Comparison of ENCODE assay signal across 15 mouse cellular contexts in genomic region chr19:53459407-53459788, GRCm38 (mm10).
DNase-seq lines count a peak whose midpoint lies in the region; ATAC-seq and TF ChIP-seq lines count a peak whose summit lies in the region.
"Had no signal": no experiment of that assay in that cellular context is flagged by ENCODE, and none has a peak within 500 bp of the region (broad histone marks: within the 10 kb centered on the region; RNA-seq: fewer than 3 reads in every experiment).

No protein-coding gene starts in this region.

- whole genome bisulfite sequencing in forebrain, embryonic 16.5 days, result 25% methylated on average over 3 of the region's 3 CpGs
- 22% methylated on average over 3 of the region's 3 CpGs for WGBS in limb, embryonic 13.5 days

- in situ Hi-C loops in ES-E14 (cut with MboI; ENCODE audit: low sequenced_read_pairs in 2 of 2, unreplicated experiment in 2 of 2), result no loop called here

- H3K9ac ChIP-seq in ES-E14 (ENCODE audit: insufficient read depth, low read depth, low read length, poor library complexity, severe bottlenecking), result no peak overlapping the region
- peak overlapping the region; percentile 19; the same call in 1 of the 2 replicates for H3K9ac ChIP-seq in forebrain, embryonic 16.5 days (replicated peaks; ENCODE audit: low read depth, low read length)
- no peak overlapping the region for H3K9ac ChIP-seq in limb, embryonic 13.5 days
- H3K9ac ChIP-seq: embryonic facial prominence, embryonic 15.5 days; lung, embryonic 15.5 days had no signal

- H3K4me1 ChIP-seq in E14TG2a.4 (replicated peaks; ENCODE audit: low read depth, low read length) (peaks cover 45% of the 10 kb centered on the region), ES-E14 (ENCODE audit: control insufficient read depth in 2 of 2, insufficient read depth in 2 of 2, low read length in 2 of 2, poor library complexity in 1 of 2) (peaks cover 6 to 22% of the 10 kb centered on the region in 2 experiments)
- peaks cover 16% of the 10 kb centered on the region for H3K4me1 ChIP-seq in forebrain, embryonic 16.5 days (replicated peaks; ENCODE audit: control insufficient read depth, insufficient read depth, low read length)
- H3K4me1 ChIP-seq in limb, embryonic 13.5 days, result peaks cover 25% of the 10 kb centered on the region

- H3K4me2 ChIP-seq in forebrain, embryonic 16.5 days (ENCODE audit: low read length), result no peak overlapping the region
- H3K4me2 ChIP-seq in limb, embryonic 13.5 days (replicated peaks), result peak overlapping the region; percentile 3; the same call in 1 of the 2 replicates
- H3K4me2 ChIP-seq: lung, embryonic 15.5 days had no signal

- peaks cover 10% of the 10 kb centered on the region; the same call in 1 of the 2 replicates for H3K36me3 ChIP-seq in E14TG2a.4 (ENCODE audit: insufficient read depth, low read length)
- H3K36me3 ChIP-seq in ES-E14 (ENCODE audit: control insufficient read depth, insufficient read depth, low read length, poor library complexity, severe bottlenecking), result no peaks in the 10 kb centered on the region
- no peaks in the 10 kb centered on the region for H3K36me3 ChIP-seq in forebrain, embryonic 16.5 days (ENCODE audit: control insufficient read depth, insufficient read depth)
- no peaks in the 10 kb centered on the region for H3K36me3 ChIP-seq in limb, embryonic 13.5 days
- H3K36me3 ChIP-seq: embryonic facial prominence, embryonic 15.5 days; lung, embryonic 15.5 days had no signal

- H3K4me3 ChIP-seq in E14TG2a.4 (replicated peaks; ENCODE audit: low read length) (peak overlapping the region; percentile 55), ES-E14 (ENCODE audit: insufficient read depth in 1 of 2, low read depth in 1 of 2, low read length in 2 of 2, poor library complexity in 1 of 2, severe bottlenecking in 1 of 2) (0 out of 4 replicates have a peak overlapping the region, but pooled peaks of 1 of the 2 experiments have one; percentile 0)
- no peak overlapping the region for H3K4me3 ChIP-seq in forebrain, embryonic 16.5 days (replicated peaks; ENCODE audit: low read length)
- no peak overlapping the region for H3K4me3 ChIP-seq in limb, embryonic 13.5 days
- H3K4me3 ChIP-seq: embryonic facial prominence, embryonic 15.5 days; lung, embryonic 15.5 days had no signal

- H3K27ac ChIP-seq in ES-E14 (ENCODE audit: insufficient read depth, low read depth, low read length, poor library complexity, severe bottlenecking), result peak overlapping the region; percentile 10; the same call in 1 of the 2 replicates
- no peak overlapping the region; the same call in 1 of the 2 replicates for H3K27ac ChIP-seq in forebrain, embryonic 16.5 days (ENCODE audit: low read length)
- H3K27ac ChIP-seq in limb, embryonic 13.5 days, result no peak overlapping the region
- H3K27ac ChIP-seq: embryonic facial prominence, embryonic 15.5 days; lung, embryonic 15.5 days had no signal

- peak; percentile 63 for ATAC-seq in forebrain, embryonic 16.5 days
- peak; percentile 29; the same call in 1 of the 2 replicates for ATAC-seq in limb, embryonic 13.5 days (ENCODE audit: low FRiP score, low read depth)

- H3K9me3 ChIP-seq in E14TG2a.4 (ENCODE audit: low read length) (no peaks in the 10 kb centered on the region), ES-E14 (ENCODE audit: control insufficient read depth, insufficient read depth, low read depth, low read length) (no peaks in the 10 kb centered on the region)
- H3K9me3 ChIP-seq in forebrain, embryonic 16.5 days (ENCODE audit: control insufficient read depth, low read length), result no peaks in the 10 kb centered on the region
- H3K9me3 ChIP-seq in limb, embryonic 13.5 days, result no peaks in the 10 kb centered on the region
- H3K9me3 ChIP-seq: embryonic facial prominence, embryonic 15.5 days; lung, embryonic 15.5 days had no signal

- no peak for DNase-seq in ES-E14 (ENCODE audit: low read depth, low spot score)
- no peak for DNase-seq in cerebellum, adult 18-20 months
- no peak for DNase-seq in cerebellum, adult 8-10 months
- DNase-seq in Muller cell, postnatal 12 days (ENCODE audit: inconsistent ontology term), result no peak
- no peak for DNase-seq in heart, postnatal 4 days
- DNase-seq: adrenal gland, postnatal 25 days; gastrocnemius, postnatal 36 days; kidney, adult 11 months; layer of hippocampus, postnatal 36 days; right cerebral cortex, postnatal 4 days had no signal

- TF ChIP-seq CTCF in E14TG2a.4 (conservative IDR thresholded peaks at IDR 0.05; ENCODE audit: low read length), result no peak

- no peaks in the 10 kb centered on the region for H3K27me3 ChIP-seq in E14TG2a.4 (ENCODE audit: insufficient read depth, low read length)
- no peaks in the 10 kb centered on the region for H3K27me3 ChIP-seq in forebrain, embryonic 16.5 days (replicated peaks; ENCODE audit: control insufficient read depth, insufficient read depth, low read length)
- peaks cover 22% of the 10 kb centered on the region for H3K27me3 ChIP-seq in limb, embryonic 13.5 days
- H3K27me3 ChIP-seq: embryonic facial prominence, embryonic 15.5 days; lung, embryonic 15.5 days had no signal

TF ChIP-seq in ES-E14, 5 proteins besides CTCF, POLR2A, EP300 and RAD21:
- no peak for TF ChIP-seq HCFC1 (IDR thresholded peaks at IDR 0.05; ENCODE audit: borderline replicate concordance, insufficient read depth, low read length)
- TF ChIP-seq ZC3H11A (IDR thresholded peaks at IDR 0.05; ENCODE audit: borderline replicate concordance, low read depth, low read length), result no peak
- TF ChIP-seq MAFK (IDR thresholded peaks at IDR 0.05; ENCODE audit: insufficient read depth, low read depth, low read length), result no peak
- no peak for TF ChIP-seq ZNF384 (IDR thresholded peaks at IDR 0.05; ENCODE audit: low read depth, low read length)
- TF ChIP-seq CHD2 (IDR thresholded peaks at IDR 0.05; ENCODE audit: low read depth, low read length), result no peak
